Mouse (Mus musculus) hindbrain, embryonic 13.5 days (tissue): Measurements from ENCODE around the gene Spdef. TPM values are rescaled to one million over a fixed set of nuclear protein-coding genes. Genes with fewer than 3 reads are reported as not detected.

ENCODE experiments used
- ATAC-seq: fragments of 200-750 bp; cut with Nextera tagmentation; 2 replicates; pipeline ENCODE4 v1.8.0; 2017; ENCODE audit warnings: moderate TSS enrichment; ENCODE audit not compliant: low FRiP score
- H3K27ac ChIP-seq: fragments of 300-500 bp; sonication (generic); 2 replicates; pipeline ENCODE4 v1.5.1; 2015; ENCODE audit warnings: inconsistent platforms, mild to moderate bottlenecking, moderate library complexity
- H3K27me3 ChIP-seq: fragments of 300-500 bp; sonication (generic); 2 replicates; pipeline ENCODE4 v1.6.1; 2015; ENCODE audit warnings: mild to moderate bottlenecking, inconsistent platforms
- H3K36me3 ChIP-seq: fragments of 300-500 bp; sonication (generic); 2 replicates; pipeline ENCODE4 v1.6.1; 2015; ENCODE audit warnings: mild to moderate bottlenecking, inconsistent platforms
- H3K4me1 ChIP-seq: fragments of 300-500 bp; sonication (generic); replicated peaks from 2 replicates; pipeline ENCODE4 v1.6.1; 2015; ENCODE audit warnings: inconsistent platforms
- H3K4me2 ChIP-seq: fragments of 300-500 bp; sonication (generic); 2 replicates; pipeline ENCODE4 v1.6.1; 2015; ENCODE audit warnings: inconsistent platforms, mild to moderate bottlenecking, moderate library complexity
- H3K4me3 ChIP-seq: fragments of 300-500 bp; sonication (generic); 2 replicates; pipeline ENCODE4 v1.5.1; 2015; ENCODE audit warnings: mild to moderate bottlenecking, inconsistent platforms
- H3K9ac ChIP-seq: fragments of 300-500 bp; sonication (generic); 2 replicates; pipeline ENCODE4 v1.6.1; 2015; ENCODE audit warnings: mild to moderate bottlenecking, inconsistent platforms
- H3K9me3 ChIP-seq: fragments of 300-500 bp; sonication (generic); 2 replicates; pipeline ENCODE4 v1.6.1; 2016; ENCODE audit warnings: inconsistent platforms
- WGBS: fragments of 180-500 bp; shearing (Covaris S2); methylation state at CpG from one replicate; pipeline ENCODE4 v1.1.7; 2015; 5-methylcytosine and 5-hydroxymethylcytosine counted together
- polyA plus RNA-seq: library from polyadenylated mRNA; unstranded; fragments of >200 nt; fragmentation: Nextera tagmentation; extraction: Ambion mirVana; gene quantifications from 2 replicates; pipeline ENCODE4 v1.2.1, GENCODE M21; 2015

The Spdef gene
- polyA plus RNA-seq, 1 experiment from 2014 or later, result 0.60 TPM

- peaks cover 20% of the 10 kb centered on the region for H3K36me3 ChIP-seq
- H3K9me3 ChIP-seq, result no peaks in the 10 kb centered on the region
- no peak overlapping the region for H3K27ac ChIP-seq
- 97% methylated on average over 8 of the region's 8 CpGs for WGBS
- no peaks in the 10 kb centered on the region for H3K27me3 ChIP-seq
- H3K4me3 ChIP-seq, result no peak overlapping the region
- peaks cover 20% of the 10 kb centered on the region for H3K4me1 ChIP-seq
- H3K4me2 ChIP-seq, result no peak overlapping the region
- no peak overlapping the region for H3K9ac ChIP-seq
- no peak for ATAC-seq
Observed at GRCm38 (mm10) chr17:27751314-27752202, 22.8 kb upstream of the Spdef start.

GRCm38 (mm10) chr17:27750451-27750942 is 21.7 kb upstream of the Spdef start:
- Histone ChIP-seq H3K4me2 (no peak overlapping the region), H3K27ac (no peak overlapping the region), H3K36me3 (peaks cover 20% of the 10 kb centered on the region), H3K9ac (no peak overlapping the region), H3K4me3 (no peak overlapping the region), H3K9me3 (no peaks in the 10 kb centered on the region), H3K27me3 (no peaks in the 10 kb centered on the region), H3K4me1 (peaks cover 18% of the 10 kb centered on the region)
- ATAC-seq, result no peak
- 91% methylated on average over 6 of the region's 6 CpGs for WGBS

DNA sequence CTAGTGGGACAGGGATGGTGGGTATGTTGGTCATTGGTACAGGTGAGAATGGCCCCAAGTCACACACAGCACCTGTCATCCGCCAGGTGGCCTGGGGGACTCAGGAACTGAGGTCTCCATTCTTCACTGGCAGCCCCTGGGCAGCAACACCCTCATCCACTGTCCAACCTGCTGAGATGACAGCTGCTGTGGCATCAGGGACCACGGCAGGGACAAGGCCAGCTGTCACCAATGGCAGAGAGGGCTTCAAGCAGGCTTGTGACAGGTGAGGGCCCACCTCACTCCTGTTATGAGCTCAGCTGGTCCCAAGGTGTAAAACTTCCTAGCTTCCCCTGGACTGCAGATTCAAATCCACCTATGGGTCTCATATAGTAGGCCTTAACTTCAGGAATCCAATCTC is 19.4 kb upstream of the Spdef start:
- no peak for ATAC-seq
- Histone ChIP-seq H3K27me3 (no peaks in the 10 kb centered on the region), H3K4me2 (no peak overlapping the region), H3K9me3 (no peaks in the 10 kb centered on the region), H3K36me3 (peaks cover 17% of the 10 kb centered on the region), H3K9ac (no peak overlapping the region), H3K4me1 (peaks cover 10% of the 10 kb centered on the region), H3K4me3 (no peak overlapping the region), H3K27ac (no peak overlapping the region)
- 96% methylated on average over 2 of the region's 2 CpGs for WGBS

GRCm38 (mm10) chr17:27746446-27746845 is 17.7 kb upstream of the Spdef start:
- no peak overlapping the region for H3K4me2 ChIP-seq
- peaks cover 8% of the 10 kb centered on the region for H3K36me3 ChIP-seq
- no peak overlapping the region for H3K27ac ChIP-seq
- H3K9ac ChIP-seq, result no peak overlapping the region
- 53% methylated on average over 4 of the region's 4 CpGs for WGBS
- no peaks in the 10 kb centered on the region for H3K27me3 ChIP-seq
- H3K4me3 ChIP-seq, result no peak overlapping the region
- H3K9me3 ChIP-seq, result no peaks in the 10 kb centered on the region
- H3K4me1 ChIP-seq, result peaks cover 10% of the 10 kb centered on the region
- ATAC-seq, result no peak

DNA sequence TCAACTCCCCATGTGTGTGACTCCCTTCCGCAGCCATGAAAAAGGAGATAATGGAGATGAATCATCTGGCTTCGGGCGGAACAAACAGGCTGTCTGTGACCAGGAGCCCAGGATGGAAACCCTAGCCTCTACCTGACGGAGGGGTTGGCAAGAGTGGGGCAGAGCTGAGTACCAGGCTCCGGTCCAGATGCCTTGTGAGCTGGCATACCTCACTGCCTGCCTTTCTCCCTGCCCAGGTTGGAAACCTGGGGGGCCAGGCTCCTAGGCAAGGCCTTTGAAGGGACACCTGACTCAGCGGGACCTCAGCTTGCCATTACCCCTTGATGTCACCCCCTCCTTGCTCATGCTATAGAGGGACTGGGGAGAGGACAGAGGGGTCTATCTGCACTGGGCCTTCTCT is 12.2 kb upstream of the Spdef start:
- Histone ChIP-seq H3K9ac (no peak overlapping the region), H3K4me3 (no peak overlapping the region), H3K36me3 (no peaks in the 10 kb centered on the region), H3K27me3 (no peaks in the 10 kb centered on the region), H3K4me2 (no peak overlapping the region), H3K4me1 (no peaks in the 10 kb centered on the region), H3K9me3 (no peaks in the 10 kb centered on the region), H3K27ac (no peak overlapping the region)
- no peak for ATAC-seq
- 87% methylated on average over 6 of the region's 6 CpGs for WGBS

- Histone ChIP-seq H3K27me3 (0 out of 2 replicates have a peak, but pooled peaks cover 3% of the 10 kb centered on the region), H3K9ac (no peak overlapping the region), H3K36me3 (no peaks in the 10 kb centered on the region), H3K4me1 (peaks cover 4% of the 10 kb centered on the region), H3K4me3 (no peak overlapping the region), H3K4me2 (no peak overlapping the region), H3K9me3 (no peaks in the 10 kb centered on the region), H3K27ac (no peak overlapping the region)
- no peak for ATAC-seq
- 21% methylated on average over 12 of the region's 13 CpGs for WGBS
Observed at GRCm38 (mm10) chr17:27734344-27735073, 5.8 kb upstream of the Spdef start.

GRCm38 (mm10) chr17:27732694-27733093 is 3.9 kb upstream of the Spdef start:
- Histone ChIP-seq H3K27me3 (0 out of 2 replicates have a peak, but pooled peaks cover 3% of the 10 kb centered on the region), H3K9ac (no peak overlapping the region), H3K9me3 (no peaks in the 10 kb centered on the region), H3K4me2 (no peak overlapping the region), H3K36me3 (no peaks in the 10 kb centered on the region), H3K4me1 (peaks cover 4% of the 10 kb centered on the region), H3K27ac (no peak overlapping the region), H3K4me3 (no peak overlapping the region)
- ATAC-seq, result no peak
- 89% methylated on average over 3 of the region's 3 CpGs for WGBS

- no peak overlapping the region for H3K4me3 ChIP-seq
- no peak overlapping the region for H3K4me2 ChIP-seq
- H3K9me3 ChIP-seq, result no peaks in the 10 kb centered on the region
- H3K27ac ChIP-seq, result no peak overlapping the region
- peaks cover 4% of the 10 kb centered on the region for H3K4me1 ChIP-seq
- ATAC-seq, result no peak
- no peak overlapping the region for H3K9ac ChIP-seq
- H3K27me3 ChIP-seq, result 0 out of 2 replicates have a peak, but pooled peaks cover 3% of the 10 kb centered on the region
- WGBS, result 75% methylated on average over 5 of the region's 5 CpGs
- H3K36me3 ChIP-seq, result no peaks in the 10 kb centered on the region
Observed at GRCm38 (mm10) chr17:27732152-27732551, 3.4 kb upstream of the Spdef start.

GRCm38 (mm10) chr17:27726527-27726926 is 2.2 kb downstream of the Spdef start:
- 73% methylated on average over 7 of the region's 7 CpGs for WGBS
- no peak for ATAC-seq

DNA sequence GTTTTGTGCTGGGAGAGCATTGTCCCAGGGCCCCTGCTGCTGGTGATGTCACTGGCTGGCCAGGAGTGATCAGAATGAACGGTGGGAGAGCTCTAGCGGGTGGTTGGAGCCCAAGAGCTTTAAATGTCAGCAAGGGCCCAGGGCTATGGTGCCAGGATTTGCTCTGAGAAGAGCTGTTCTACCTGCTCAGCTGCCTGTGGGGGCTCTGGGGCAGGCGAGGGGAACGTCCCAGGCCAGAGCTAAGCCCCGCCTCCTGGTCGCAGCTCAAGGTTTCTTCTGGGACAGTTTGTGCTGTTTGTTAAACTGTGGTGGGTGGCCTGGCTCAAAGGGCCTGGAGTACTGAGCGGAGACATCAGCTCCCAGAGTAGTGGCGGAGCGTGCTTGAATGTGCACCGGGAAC is 3.3 kb downstream of the Spdef start:
- no peak overlapping the region for H3K4me3 ChIP-seq
- H3K4me2 ChIP-seq, result no peak overlapping the region
- no peak overlapping the region for H3K27ac ChIP-seq
- peaks cover 13% of the 10 kb centered on the region for H3K4me1 ChIP-seq
- WGBS, result 14% methylated on average over 10 of the region's 10 CpGs
- H3K36me3 ChIP-seq, result no peaks in the 10 kb centered on the region
- peak overlapping the region; percentile 16; the same call in 1 of the 2 replicates for H3K9ac ChIP-seq
- no peaks in the 10 kb centered on the region for H3K27me3 ChIP-seq
- ATAC-seq, result no peak
- no peaks in the 10 kb centered on the region for H3K9me3 ChIP-seq

More at GRCm38 (mm10) chr17:27726527-27726926, 2.2 kb downstream of the Spdef start:
- Histone ChIP-seq H3K4me3 (no peak overlapping the region), H3K9ac (no peak overlapping the region), H3K9me3 (no peaks in the 10 kb centered on the region), H3K27ac (no peak overlapping the region), H3K4me2 (no peak overlapping the region), H3K36me3 (no peaks in the 10 kb centered on the region), H3K4me1 (peaks cover 13% of the 10 kb centered on the region), H3K27me3 (no peaks in the 10 kb centered on the region)

- no peaks in the 10 kb centered on the region for H3K36me3 ChIP-seq
- H3K27ac ChIP-seq, result no peak overlapping the region
- no peaks in the 10 kb centered on the region for H3K9me3 ChIP-seq
- H3K4me1 ChIP-seq, result peaks cover 13% of the 10 kb centered on the region
- 0 out of 2 replicates have a peak overlapping the region, but pooled peaks have one; percentile 16 for H3K9ac ChIP-seq
- no peak overlapping the region for H3K4me3 ChIP-seq
- 28% methylated on average over 10 of the region's 10 CpGs for WGBS
- no peaks in the 10 kb centered on the region for H3K27me3 ChIP-seq
- H3K4me2 ChIP-seq, result no peak overlapping the region
- no peak for ATAC-seq
Observed at GRCm38 (mm10) chr17:27725011-27725410, 3.7 kb downstream of the Spdef start.

DNA sequence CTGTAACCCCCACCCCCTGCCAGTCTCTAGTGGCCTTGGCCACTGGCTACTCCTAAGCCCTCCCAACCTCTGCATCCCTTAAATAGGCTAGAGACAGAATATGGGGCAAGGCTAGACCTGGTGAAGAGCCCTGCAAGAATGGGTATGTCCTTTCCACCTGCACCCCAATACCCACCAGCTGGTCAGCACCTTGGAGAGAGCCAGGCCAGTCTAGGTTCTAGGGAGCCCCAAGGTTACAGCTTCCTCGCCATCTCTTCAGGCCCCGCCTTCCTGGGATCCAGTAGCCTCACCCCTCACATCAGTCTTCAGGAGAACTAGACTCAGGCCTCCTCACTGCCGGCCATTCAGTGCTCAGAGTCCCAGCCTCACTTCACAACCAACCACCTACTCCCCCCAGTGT is 4.4 kb downstream of the Spdef start:
- Histone ChIP-seq H3K4me2 (no peak overlapping the region), H3K4me1 (peaks cover 13% of the 10 kb centered on the region), H3K27ac (no peak overlapping the region), H3K9me3 (no peaks in the 10 kb centered on the region), H3K36me3 (no peaks in the 10 kb centered on the region), H3K27me3 (no peaks in the 10 kb centered on the region), H3K9ac (no peak overlapping the region), H3K4me3 (no peak overlapping the region)
- WGBS, result 43% methylated on average over 3 of the region's 3 CpGs
- no peak for ATAC-seq
